Mouse (Mus musculus) lung, embryonic 14.5 days (tissue): ENCODE results near the gene 0610037L13Rik. TPM values are rescaled to one million over a fixed set of nuclear protein-coding genes. Genes with fewer than 3 reads are reported as not detected.
A peak's percentile ranks its signal among the peaks of the same experiment; 100 is the strongest.

Experiments
- ATAC-seq: fragments of 200-750 bp; cut with Nextera tagmentation; 2 replicates; pipeline ENCODE4 v1.8.0; 2017; ENCODE audit warnings: mild to moderate bottlenecking, moderate TSS enrichment, moderate library complexity; ENCODE audit not compliant: insufficient read depth
- DNase-seq: peaks from one replicate; pipeline ENCODE4 v3.0.0-alpha.2; 2015
- H3K27ac ChIP-seq: fragments of 300-500 bp; sonication (generic); 2 replicates; pipeline ENCODE4 v1.5.1; 2014; ENCODE audit warnings: low read depth, mild to moderate bottlenecking, moderate library complexity
- H3K27me3 ChIP-seq: fragments of 300-500 bp; sonication (generic); 2 replicates; pipeline ENCODE4 v1.6.1; 2014; ENCODE audit warnings: low read length, control low read depth; ENCODE audit not compliant: insufficient read depth
- H3K36me3 ChIP-seq: fragments of 300-500 bp; sonication (generic); 2 replicates; pipeline ENCODE4 v1.6.1; 2014; ENCODE audit warnings: control low read depth; ENCODE audit not compliant: insufficient read depth
- H3K4me1 ChIP-seq: fragments of 300-500 bp; sonication (generic); 2 replicates; pipeline ENCODE4 v1.6.1; 2014; ENCODE audit warnings: antibody characterized with exemption, control low read depth; ENCODE audit not compliant: insufficient read depth
- H3K4me2 ChIP-seq: fragments of 300-500 bp; sonication (generic); 2 replicates; pipeline ENCODE4 v1.6.1; 2014; ENCODE audit warnings: mild to moderate bottlenecking
- H3K4me3 ChIP-seq: fragments of 300-500 bp; sonication (generic); 2 replicates; pipeline ENCODE4 v1.5.1; 2014; ENCODE audit warnings: low read depth, low read length
- H3K9ac ChIP-seq: fragments of 300-500 bp; sonication (generic); 2 replicates; pipeline ENCODE4 v1.6.1; 2014
- H3K9me3 ChIP-seq: fragments of 300-500 bp; sonication (generic); 2 replicates; pipeline ENCODE4 v1.6.1; 2016; ENCODE audit warnings: low read depth, low read length, control low read depth
- CTCF ChIP-seq: IDR thresholded peaks from 2 replicates; pipeline ENCODE4 v1.5.1; 2016; ENCODE audit warnings: antibody characterized with exemption, low read depth
- WGBS: fragments of 180-500 bp; shearing (Covaris S2); extraction: QIAGEN DNeasy Blood & Tissue Kit; methylation state at CpG from one replicate; pipeline ENCODE4 v1.1.7; 2014; 5-methylcytosine and 5-hydroxymethylcytosine counted together
- polyA plus RNA-seq: library from polyadenylated mRNA; unstranded; fragments of >200 nt; fragmentation: Nextera tagmentation; extraction: Ambion mirVana; gene quantifications from 2 replicates; pipeline ENCODE4 v1.2.1, GENCODE M21; 2014

Gene 0610037L13Rik
- 138 and 139 TPM in 2 replicates for polyA plus RNA-seq

DNA sequence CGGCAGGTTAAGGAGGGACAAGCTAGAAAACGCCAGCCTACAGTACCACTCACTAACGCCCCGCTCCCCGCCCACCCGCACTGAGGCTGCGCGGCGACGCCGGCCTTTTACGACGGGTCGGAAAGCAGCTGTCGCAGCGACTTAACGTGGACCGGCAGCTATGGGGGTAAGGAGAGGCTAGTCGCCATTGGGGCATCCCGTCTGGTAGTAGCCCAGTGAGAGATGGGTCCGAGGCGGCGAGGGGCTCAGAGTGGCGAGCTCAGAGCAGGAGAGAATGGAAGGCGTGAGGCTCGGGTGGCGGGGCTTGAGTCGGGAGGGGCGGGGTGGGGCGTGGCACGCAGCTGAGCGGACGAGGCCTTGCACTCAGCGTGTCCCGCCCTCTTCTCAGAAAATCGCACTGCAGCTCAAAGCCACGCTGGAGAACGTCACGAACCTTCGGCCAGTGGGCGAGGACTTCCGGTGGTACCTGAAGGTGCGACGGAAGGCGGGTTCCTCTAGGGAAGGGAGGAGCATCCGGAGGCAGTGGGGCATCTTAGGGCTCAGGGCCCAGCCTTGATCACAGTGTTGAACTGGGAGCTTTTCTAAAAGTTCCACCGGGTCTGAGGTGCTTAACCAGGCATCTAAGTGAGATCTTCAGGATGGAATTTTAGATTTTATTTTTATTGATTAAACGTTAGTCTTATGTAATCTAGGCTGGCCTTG, at the start of gene 0610037L13Rik:
Gene 0610037L13Rik (plus strand): TSS at position 83 of the 702 bp plus-strand sequence.
- TF ChIP-seq CTCF: no peak
- peak within 1 kb of the TSS; percentile 56 for H3K4me3 ChIP-seq
- H3K27ac ChIP-seq: peak within 1 kb of the TSS; percentile 83
- under 1% methylated on average over 48 of the region's 48 CpGs for WGBS
- H3K9ac ChIP-seq: peak within 1 kb of the TSS; percentile 66
- DNase-seq (peak; percentile 98), ATAC-seq (peak; percentile 94)
- H3K4me1 ChIP-seq: peaks cover 5% of the 10 kb centered on the region; the same call in 1 of the 2 replicates
- no peaks in the 10 kb centered on the region for H3K9me3 ChIP-seq
- peaks cover 59% of the 10 kb centered on the region for H3K36me3 ChIP-seq
- H3K4me2 ChIP-seq: peak within 1 kb of the TSS; percentile 86
- H3K27me3 ChIP-seq: no peaks in the 10 kb centered on the region

DNA sequence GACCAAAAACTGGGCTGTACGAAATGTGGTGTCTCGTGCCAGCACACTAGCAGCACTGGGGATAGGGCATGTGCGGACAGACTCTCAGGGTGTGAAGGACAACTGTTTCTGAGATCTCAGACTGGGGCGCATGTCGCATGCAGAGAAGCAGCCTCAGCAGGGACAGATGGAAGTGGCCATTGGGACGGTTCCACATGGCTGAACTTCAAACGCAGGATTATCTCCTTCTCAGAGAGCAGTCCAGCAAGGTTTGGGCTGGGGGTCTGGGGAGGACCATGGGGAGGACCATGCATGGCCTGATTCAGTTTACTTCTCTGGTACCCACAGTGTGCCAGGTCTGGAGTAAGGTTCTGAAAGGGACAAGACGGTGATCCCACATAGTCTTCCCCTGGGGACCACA, 45.9 kb upstream of the 0610037L13Rik start:
- H3K4me1 ChIP-seq: no peaks in the 10 kb centered on the region
- 77% methylated on average over 8 of the region's 8 CpGs for WGBS
- H3K27me3 ChIP-seq: peaks cover 24% of the 10 kb centered on the region
- H3K36me3 ChIP-seq: no peaks in the 10 kb centered on the region
- ATAC-seq (no peak), DNase-seq (no peak)
- no peak overlapping the region for H3K4me3 ChIP-seq
- H3K9ac ChIP-seq: no peak overlapping the region
- H3K4me2 ChIP-seq: no peak overlapping the region
- H3K9me3 ChIP-seq: no peaks in the 10 kb centered on the region
- no peak for TF ChIP-seq CTCF
- no peak overlapping the region for H3K27ac ChIP-seq

DNA sequence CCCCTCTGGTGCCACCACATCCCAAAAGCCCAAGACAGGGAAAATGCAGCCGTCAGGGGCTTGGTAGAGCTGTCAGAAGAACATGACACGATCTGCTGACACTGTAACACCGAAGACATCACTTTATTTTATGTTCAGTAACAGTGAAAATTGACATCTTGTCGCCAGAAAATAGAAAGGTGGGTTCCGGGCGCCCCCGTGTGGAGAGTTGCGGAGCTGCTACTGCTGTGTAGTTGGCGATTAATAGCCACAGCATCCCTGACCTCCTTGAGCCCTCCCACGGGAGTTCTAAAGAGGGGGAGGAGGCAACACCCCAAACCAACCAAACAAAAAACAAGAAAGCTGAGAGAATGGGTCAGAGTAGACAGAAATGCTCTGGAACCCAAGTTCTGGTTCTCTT, 44.6 kb upstream of the 0610037L13Rik start:
- H3K27me3 ChIP-seq: peaks cover 24% of the 10 kb centered on the region
- peak; percentile 92 for TF ChIP-seq CTCF
- H3K4me1 ChIP-seq: no peaks in the 10 kb centered on the region
- 0 out of 2 replicates have a peak, but pooled peaks have one; percentile 25 for ATAC-seq
- no peaks in the 10 kb centered on the region for H3K36me3 ChIP-seq
- WGBS: 1% methylated on average over 10 of the region's 10 CpGs
- no peak overlapping the region for H3K9ac ChIP-seq
- no peaks in the 10 kb centered on the region for H3K9me3 ChIP-seq
- peak; percentile 87 for DNase-seq
- no peak overlapping the region for H3K4me2 ChIP-seq
- no peak overlapping the region for H3K4me3 ChIP-seq
- H3K27ac ChIP-seq: no peak overlapping the region

DNA sequence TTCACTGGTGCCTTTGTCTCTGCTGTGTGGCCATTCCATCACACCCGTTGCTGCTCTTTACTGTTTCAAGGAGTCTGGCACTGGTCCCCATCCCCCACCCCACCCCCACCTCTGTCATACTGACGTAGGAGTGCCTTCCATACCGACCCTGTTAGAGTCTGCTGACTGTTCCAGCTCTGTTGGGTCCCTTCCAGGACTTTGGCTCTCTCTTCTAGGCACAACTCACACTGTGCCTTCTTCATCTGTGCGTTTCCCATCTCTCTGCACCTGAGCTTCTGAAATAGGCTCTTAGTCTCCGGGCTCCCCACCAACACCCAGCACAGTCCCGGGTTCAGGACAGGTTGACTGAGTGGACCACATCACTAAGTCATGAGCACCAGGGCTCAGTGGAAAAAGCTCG, 42.8 kb upstream of the 0610037L13Rik start:
- no peak overlapping the region for H3K4me2 ChIP-seq
- H3K9me3 ChIP-seq: no peaks in the 10 kb centered on the region
- H3K27ac ChIP-seq: no peak overlapping the region
- peak overlapping the region; percentile 31 for H3K4me3 ChIP-seq
- peaks cover 24% of the 10 kb centered on the region for H3K27me3 ChIP-seq
- DNase-seq (no peak), ATAC-seq (no peak)
- no peak for TF ChIP-seq CTCF
- H3K9ac ChIP-seq: no peak overlapping the region
- H3K4me1 ChIP-seq: no peaks in the 10 kb centered on the region
- WGBS: 54% methylated on average over 7 of the region's 7 CpGs
- no peaks in the 10 kb centered on the region for H3K36me3 ChIP-seq

DNA sequence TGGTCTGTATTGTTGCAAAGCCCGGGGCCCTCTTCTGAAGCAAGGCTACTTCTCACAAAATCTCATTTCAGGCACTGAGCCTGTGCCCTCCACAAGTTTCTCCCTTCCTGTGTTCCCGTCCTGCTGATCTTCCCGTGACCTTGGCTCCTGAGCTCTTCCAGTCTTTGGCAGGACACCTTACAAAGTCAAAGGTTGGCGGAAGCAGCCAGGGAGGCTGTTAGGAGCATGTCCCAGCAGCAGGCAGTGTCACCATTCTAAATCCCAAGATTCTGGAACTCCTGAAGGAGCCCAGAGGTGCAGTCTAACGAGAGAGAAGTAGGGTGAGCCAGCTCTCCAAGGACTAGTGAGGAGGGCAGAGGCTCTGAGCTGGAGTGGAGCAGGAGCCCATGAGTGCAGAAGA, 41.1 kb upstream of the 0610037L13Rik start:
- TF ChIP-seq CTCF: no peak
- 72% methylated on average over 5 of the region's 5 CpGs for WGBS
- Histone ChIP-seq H3K4me3 (no peak overlapping the region), H3K9me3 (no peaks in the 10 kb centered on the region), H3K36me3 (no peaks in the 10 kb centered on the region), H3K4me1 (no peaks in the 10 kb centered on the region), H3K27ac (no peak overlapping the region), H3K9ac (no peak overlapping the region), H3K4me2 (no peak overlapping the region), H3K27me3 (peaks cover 24% of the 10 kb centered on the region)
- no peak for ATAC-seq
- no peak for DNase-seq

DNA sequence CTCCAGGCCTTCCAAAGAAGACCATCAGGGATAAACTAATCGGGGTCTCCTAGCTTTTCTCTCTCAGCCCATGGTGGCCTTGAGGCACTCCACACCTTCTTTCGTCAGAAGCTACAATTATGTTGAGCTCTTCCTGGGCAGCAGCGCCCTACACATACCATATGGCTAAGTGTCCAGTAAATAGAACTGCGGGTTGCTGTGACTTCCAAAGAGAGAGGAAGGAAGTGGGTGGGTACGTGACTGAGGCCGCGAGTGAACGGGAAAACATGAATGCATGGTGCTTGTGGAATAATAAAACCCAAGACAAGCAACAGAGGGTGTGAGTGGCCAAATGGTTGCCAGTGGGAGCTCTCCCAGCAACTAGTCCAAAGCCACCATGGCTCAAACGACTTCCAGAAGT, 40.0 kb upstream of the 0610037L13Rik start:
- Histone ChIP-seq H3K27me3 (peaks cover 24% of the 10 kb centered on the region), H3K4me3 (no peak overlapping the region)

DNA sequence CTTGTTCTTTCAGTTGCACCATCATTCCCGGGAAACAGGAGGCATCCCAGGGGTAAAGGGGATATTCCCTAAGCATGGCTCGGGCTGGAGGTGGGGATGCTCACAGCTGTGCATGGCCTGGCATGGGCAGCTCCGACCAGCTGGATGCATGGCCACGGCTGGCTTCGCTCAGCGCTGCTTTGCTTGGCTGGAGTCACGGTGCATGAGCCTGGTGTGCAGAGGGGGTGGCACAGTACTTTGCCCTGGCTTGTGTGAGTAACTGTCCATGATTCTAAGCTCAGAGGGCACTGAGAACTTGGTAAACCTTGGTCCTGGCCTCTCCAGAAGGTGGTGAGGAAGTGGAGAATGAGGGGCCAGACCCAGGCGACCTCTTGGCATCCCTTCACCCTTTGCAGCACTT, 39.5 kb upstream of the 0610037L13Rik start:
- Histone ChIP-seq H3K4me1 (no peaks in the 10 kb centered on the region), H3K4me3 (no peak overlapping the region), H3K36me3 (no peaks in the 10 kb centered on the region), H3K9me3 (no peaks in the 10 kb centered on the region), H3K4me2 (no peak overlapping the region), H3K27me3 (peaks cover 23% of the 10 kb centered on the region), H3K27ac (no peak overlapping the region), H3K9ac (no peak overlapping the region)
- 88% methylated on average over 8 of the region's 8 CpGs for WGBS
- ATAC-seq: no peak
- DNase-seq: no peak
- TF ChIP-seq CTCF: no peak

More for the DNA sequence above, 40.0 kb upstream of the 0610037L13Rik start:
- WGBS: 77% methylated on average over 9 of the region's 9 CpGs
- Histone ChIP-seq H3K4me2 (no peak overlapping the region), H3K27ac (no peak overlapping the region), H3K9ac (no peak overlapping the region), H3K36me3 (no peaks in the 10 kb centered on the region), H3K4me1 (no peaks in the 10 kb centered on the region), H3K9me3 (no peaks in the 10 kb centered on the region)
- ATAC-seq (no peak), DNase-seq (no peak)
- no peak for TF ChIP-seq CTCF
